Mouse (Mus musculus) ovary, postnatal 14 days (tissue): ENCODE data around the gene Sipa1l3.

Source experiments
- DNase-seq: peaks from one replicate; pipeline ENCODE4 v3.0.0; 2022; ENCODE audit warnings: low spot score

Gene Sipa1l3

GRCm38 (mm10) chr7:29518421-29519210, at the start of gene Sipa1l3:
Gene Sipa1l3 (minus strand): TSS chr7:29518641.
- peak; percentile 86 for DNase-seq

GRCm38 (mm10) chr7:29563006-29563405, 44.6 kb upstream of the Sipa1l3 start:
- DNase-seq, result no peak

- no peak for DNase-seq
Measured at GRCm38 (mm10) chr7:29561046-29561445, 42.6 kb upstream of the Sipa1l3 start.

GRCm38 (mm10) chr7:29559290-29559689, 40.8 kb upstream of the Sipa1l3 start:
- DNase-seq, result no peak

- no peak for DNase-seq
Measured at GRCm38 (mm10) chr7:29558744-29559143, 40.3 kb upstream of the Sipa1l3 start.

- DNase-seq, result no peak
Measured at GRCm38 (mm10) chr7:29556283-29556682, 37.8 kb upstream of the Sipa1l3 start.

- no peak for DNase-seq
Measured at GRCm38 (mm10) chr7:29555521-29555920, 37.1 kb upstream of the Sipa1l3 start.

GRCm38 (mm10) chr7:29555051-29555450, 36.6 kb upstream of the Sipa1l3 start:
- no peak for DNase-seq

GRCm38 (mm10) chr7:29550691-29551090, 32.2 kb upstream of the Sipa1l3 start:
- no peak for DNase-seq

- DNase-seq, result no peak
Measured at GRCm38 (mm10) chr7:29541608-29542007, 23.2 kb upstream of the Sipa1l3 start.

- DNase-seq, result no peak
Measured at GRCm38 (mm10) chr7:29541186-29541585, 22.7 kb upstream of the Sipa1l3 start.

- DNase-seq, result no peak
Measured at GRCm38 (mm10) chr7:29540631-29541030, 22.2 kb upstream of the Sipa1l3 start.

GRCm38 (mm10) chr7:29523700-29524099, 5.3 kb upstream of the Sipa1l3 start:
- DNase-seq, result peak; percentile 64

GRCm38 (mm10) chr7:29521841-29522575, 3.6 kb upstream of the Sipa1l3 start:
- DNase-seq, result peak; percentile 79

- DNase-seq, result no peak
Measured at GRCm38 (mm10) chr7:29521365-29521764, 2.9 kb upstream of the Sipa1l3 start.

GRCm38 (mm10) chr7:29520794-29521193, 2.4 kb upstream of the Sipa1l3 start:
- DNase-seq, result no peak

GRCm38 (mm10) chr7:29519211-29519550, 740 bp upstream of the Sipa1l3 start:
- DNase-seq, result no peak

GRCm38 (mm10) chr7:29518054-29518420, 404 bp downstream of the Sipa1l3 start:
- no peak for DNase-seq

GRCm38 (mm10) chr7:29517178-29517577, 1.3 kb downstream of the Sipa1l3 start:
- DNase-seq, result no peak

GRCm38 (mm10) chr7:29515652-29516051, 2.8 kb downstream of the Sipa1l3 start:
- DNase-seq, result no peak

GRCm38 (mm10) chr7:29512729-29513128, 5.7 kb downstream of the Sipa1l3 start:
- DNase-seq, result no peak

GRCm38 (mm10) chr7:29511598-29512275, 6.7 kb downstream of the Sipa1l3 start:
- DNase-seq, result no peak

- no peak for DNase-seq
Measured at GRCm38 (mm10) chr7:29508522-29508921, 9.9 kb downstream of the Sipa1l3 start.
